Mouse (Mus musculus) embryo, embryonic 10.5 days (tissue): ENCODE data around the gene Fcho1.
"Not testable (repeated sequence)": the region's sequence is repeated elsewhere in the genome, so short reads cannot be mapped to it uniquely, and the experiment has no call there.

Experiments
- DNase-seq: peaks from one replicate; pipeline ENCODE4 v3.0.0-alpha.2; 2015; ENCODE audit warnings: low spot score

The Fcho1 gene

GRCm38 (mm10) chr8:71718252-71718651, 7.3 kb downstream of the Fcho1 start:
- no peak for DNase-seq

DNA sequence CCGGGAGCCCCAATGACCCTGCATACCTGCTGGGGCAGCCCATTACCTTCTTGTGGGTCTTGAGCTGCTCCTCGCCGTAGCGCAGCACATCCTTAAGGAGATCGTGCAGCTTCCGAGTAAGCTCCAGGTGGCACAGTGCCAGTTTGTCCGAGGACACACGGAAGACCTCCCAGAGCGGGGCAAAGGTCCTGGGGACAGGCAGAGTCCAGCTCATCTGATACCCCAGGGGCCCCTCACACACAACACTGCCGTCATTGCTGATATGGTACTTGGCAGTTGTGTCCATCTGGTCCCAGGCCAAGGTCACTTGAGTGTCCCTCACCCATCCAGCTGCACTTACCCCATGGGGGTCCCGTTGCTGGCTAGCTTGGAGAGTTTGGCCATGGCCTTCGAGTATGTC, 8.4 kb downstream of the Fcho1 start:
- no peak for DNase-seq

GRCm38 (mm10) chr8:71716561-71717053, 8.9 kb downstream of the Fcho1 start:
- no peak for DNase-seq

GRCm38 (mm10) chr8:71715531-71715930, 10.0 kb downstream of the Fcho1 start:
- DNase-seq = no peak

- DNase-seq = no peak
Observed at GRCm38 (mm10) chr8:71711574-71711973, 13.9 kb downstream of the Fcho1 start.

- DNase-seq = peak; percentile 91
Observed at GRCm38 (mm10) chr8:71709800-71710446, 15.6 kb downstream of the Fcho1 start.

DNA sequence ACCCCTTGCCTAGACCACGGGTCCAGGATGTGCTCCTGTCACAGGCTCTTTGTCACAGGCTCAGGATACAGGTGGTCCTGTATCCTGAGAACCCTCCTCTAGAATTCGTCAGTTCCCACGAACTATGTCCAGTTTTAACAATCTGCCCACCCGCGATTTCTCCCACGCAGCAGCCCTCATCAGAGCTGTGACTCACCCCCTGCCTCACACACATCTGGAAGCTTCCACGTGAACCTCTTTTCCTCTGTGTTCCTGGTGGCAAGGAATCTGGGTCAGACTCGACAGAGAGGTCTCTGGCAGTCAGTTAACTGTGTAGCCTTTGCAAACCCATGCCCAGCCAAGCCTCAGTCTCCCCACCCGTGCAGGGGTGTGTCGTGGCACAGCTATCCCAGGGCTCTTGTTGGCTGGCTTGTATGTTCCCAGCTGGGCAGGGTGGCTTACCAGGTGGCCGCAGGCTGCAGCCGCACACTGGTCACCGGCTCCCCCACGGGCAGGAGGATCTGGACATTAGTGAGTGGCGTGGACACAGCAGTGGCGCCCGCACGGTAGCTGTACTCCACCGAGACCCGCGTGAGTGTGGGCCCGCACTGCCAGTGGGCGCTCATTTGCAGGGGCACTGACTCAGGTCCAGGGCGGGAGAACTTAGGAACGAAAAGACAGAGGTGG, 16.2 kb downstream of the Fcho1 start:
- no peak for DNase-seq

GRCm38 (mm10) chr8:71707874-71708273, 17.6 kb downstream of the Fcho1 start:
- DNase-seq = peak; percentile 76

- not testable (repeated sequence) for DNase-seq
Observed at GRCm38 (mm10) chr8:71703400-71703799, 22.1 kb downstream of the Fcho1 start.

DNA sequence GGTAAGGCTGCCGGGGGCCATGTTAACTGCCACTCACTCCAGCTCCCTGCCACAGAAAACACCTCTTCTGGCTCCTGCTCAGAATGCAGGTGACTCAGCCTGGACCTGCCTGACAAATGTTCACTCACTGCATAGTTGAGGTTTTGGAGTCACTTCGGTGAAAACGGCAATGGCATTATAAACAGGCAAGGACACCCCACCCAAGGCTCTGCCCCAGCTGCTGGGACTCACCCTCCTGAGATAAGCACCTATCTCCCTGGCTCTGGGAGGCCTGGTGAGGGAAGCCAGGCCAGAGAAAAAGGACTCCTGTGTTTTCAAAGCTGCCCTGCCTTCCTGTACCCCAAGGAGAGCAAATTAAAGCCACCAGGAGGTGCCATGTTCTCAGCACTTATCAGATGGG, 22.6 kb downstream of the Fcho1 start:
- DNase-seq = no peak

GRCm38 (mm10) chr8:71702087-71702432, 23.5 kb downstream of the Fcho1 start:
- no peak for DNase-seq

DNA sequence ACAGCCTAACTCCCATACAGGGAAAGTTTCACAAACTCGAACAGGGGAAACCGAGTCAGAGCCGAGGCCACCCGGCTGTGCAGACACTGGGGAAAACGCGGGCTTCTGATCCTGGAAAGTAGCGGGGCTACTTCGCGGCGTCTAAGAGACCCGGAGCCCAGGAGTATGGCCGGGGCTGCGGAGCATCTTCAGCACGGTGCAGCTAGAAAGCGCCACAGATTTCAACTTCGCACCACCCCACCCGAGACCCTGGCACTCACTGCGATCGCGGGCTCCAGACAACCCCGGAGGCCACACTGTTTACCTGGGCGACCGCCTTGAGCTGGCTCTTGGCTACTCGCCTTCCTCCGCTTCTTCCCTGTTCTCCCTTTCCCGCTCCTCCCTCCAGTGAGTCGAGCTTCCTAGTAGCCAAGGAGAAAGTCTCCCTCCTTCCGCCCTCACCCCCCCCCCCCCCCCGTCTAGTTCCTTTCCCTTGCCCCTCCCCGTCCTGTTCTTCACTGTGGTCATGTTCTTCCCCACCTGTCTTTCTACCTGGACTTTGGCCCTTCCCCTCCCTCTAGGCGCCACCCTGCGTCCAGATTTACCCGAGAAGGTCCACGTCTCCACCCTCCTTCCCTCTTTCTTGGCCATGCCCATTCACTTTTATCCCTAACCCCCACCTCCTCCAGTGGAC, 24.0 kb downstream of the Fcho1 start, which contains the start of gene B3gnt3:
Gene B3gnt3, minus strand, starts transcription at position 376 of the 673 bp plus-strand sequence.
- DNase-seq = no peak

DNA sequence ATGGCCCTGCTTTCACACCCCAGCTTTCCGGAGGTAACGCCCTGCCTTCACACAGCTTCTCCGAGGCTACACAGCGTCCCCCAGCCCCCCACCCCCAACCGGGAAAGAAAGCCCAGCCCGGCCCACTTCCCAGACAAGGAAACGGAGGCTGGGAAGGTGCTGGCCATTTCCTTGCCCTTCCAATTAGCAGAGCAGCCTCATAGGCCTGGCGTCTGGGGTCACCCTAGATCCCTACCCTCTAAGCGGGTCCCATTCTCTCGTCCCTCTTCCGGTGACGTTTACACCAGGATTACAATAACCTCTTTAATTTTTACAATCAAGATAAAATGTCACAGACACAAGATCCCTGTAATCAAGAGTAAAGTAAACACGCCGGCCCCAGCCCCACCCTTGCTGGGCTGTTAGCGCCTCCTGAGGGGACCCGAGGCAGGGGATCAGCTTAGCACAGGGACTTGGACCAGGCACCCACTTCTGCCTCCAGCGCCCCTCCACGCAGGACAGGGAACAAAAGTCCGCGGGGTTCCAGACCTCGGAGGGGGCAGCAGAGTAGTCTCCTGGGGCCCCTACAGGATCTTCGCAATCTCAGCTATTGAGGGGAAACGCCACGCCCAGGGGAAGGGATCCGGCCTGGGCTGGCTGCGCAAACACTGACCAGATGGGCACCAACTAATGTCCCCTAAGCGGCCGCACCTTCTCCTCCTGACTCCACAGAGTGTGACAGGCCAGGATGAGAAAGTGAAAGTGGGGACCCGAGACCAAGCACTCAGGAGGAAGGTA, 24.8 kb downstream of the Fcho1 start:
- DNase-seq = no peak

DNA sequence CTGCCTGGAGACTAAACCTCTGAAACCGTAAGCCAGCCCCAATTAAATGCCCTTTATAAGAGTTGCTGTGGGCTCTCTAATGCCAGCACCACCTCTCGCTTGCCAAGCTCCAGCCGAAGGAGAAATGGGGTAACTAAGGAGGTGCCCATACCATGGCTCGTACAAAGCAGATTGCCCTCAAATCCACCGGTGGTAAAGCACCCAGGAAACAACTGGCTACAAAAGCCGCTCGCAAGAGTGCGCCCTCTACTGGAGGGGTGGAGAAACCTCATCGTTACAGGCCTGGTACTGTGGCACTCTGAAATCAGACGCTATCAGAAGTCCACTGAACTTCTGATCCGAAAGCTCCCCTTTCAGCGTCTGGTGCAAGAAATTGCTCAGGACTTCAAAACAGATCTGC, 30.1 kb downstream of the Fcho1 start:
- DNase-seq = not testable (repeated sequence)

DNA sequence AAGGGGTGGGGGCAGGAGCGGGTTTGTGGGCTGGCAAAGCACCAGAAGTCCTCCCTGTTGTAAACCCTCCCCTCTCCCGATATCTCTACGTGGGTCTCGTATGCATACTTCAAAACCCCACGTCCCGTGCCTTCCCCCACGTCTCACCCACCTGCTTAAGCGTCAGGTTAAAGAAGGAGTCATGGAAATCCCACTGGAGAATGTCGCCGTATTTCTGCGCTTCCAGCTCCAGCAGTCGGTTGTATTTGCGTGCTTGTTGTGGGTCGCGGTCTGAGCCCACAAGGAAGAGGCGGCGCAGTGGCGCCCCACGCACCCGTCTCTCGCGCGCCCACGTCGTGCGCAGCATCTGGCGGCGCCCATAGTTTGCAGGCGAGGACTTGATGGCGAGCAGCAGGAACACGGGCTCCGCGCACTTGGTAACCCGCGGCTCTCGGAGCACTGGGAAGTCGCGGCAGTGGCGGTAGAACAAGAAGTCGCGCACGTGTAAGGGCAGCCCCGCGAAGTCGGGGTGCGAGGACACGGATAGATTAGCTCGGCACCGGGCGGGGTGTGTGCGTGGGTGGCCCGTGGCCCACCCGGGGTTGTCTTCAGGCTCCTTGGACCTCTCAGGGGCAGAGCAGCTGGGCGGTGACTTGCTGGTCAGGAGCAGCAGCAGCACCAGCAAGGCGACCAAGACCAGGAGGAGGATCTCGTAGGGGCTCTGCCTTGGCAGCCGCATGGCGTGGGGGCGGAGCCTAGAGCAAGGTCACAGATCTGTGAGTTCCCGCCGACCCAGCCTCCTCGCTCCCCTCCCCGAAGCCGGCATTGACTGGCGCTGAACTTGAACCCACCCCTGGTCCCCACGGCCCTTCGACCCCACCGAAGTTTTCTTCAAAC, 32.1 kb downstream of the Fcho1 start:
- peak; percentile 36 for DNase-seq

- no peak for DNase-seq
Observed at GRCm38 (mm10) chr8:71692509-71692908, 33.0 kb downstream of the Fcho1 start.

- DNase-seq = no peak
Observed at GRCm38 (mm10) chr8:71689028-71689427, 36.5 kb downstream of the Fcho1 start, which contains the start of gene Insl3. Gene Insl3 (plus strand): TSS chr8:71689214.

DNA sequence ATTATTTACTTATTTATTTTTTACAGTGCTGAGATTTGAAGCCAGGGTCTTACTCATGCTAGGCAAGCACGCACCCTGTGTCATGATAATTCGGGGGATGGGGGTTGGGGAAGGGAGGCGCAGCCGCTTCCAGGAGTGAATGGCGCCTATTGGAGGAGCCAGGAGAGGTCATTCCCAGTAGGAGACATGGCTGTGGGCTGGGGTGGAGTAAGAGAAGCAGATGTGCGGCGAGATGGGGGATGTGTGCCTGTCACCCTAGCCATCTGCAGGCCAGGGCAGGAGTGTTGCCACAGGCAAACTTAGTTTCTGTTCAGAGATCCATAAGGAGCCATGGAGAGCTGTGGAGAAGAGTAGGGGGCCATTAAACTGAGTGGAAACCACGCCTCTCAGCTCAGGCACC, 37.9 kb downstream of the Fcho1 start:
- DNase-seq = no peak

DNA sequence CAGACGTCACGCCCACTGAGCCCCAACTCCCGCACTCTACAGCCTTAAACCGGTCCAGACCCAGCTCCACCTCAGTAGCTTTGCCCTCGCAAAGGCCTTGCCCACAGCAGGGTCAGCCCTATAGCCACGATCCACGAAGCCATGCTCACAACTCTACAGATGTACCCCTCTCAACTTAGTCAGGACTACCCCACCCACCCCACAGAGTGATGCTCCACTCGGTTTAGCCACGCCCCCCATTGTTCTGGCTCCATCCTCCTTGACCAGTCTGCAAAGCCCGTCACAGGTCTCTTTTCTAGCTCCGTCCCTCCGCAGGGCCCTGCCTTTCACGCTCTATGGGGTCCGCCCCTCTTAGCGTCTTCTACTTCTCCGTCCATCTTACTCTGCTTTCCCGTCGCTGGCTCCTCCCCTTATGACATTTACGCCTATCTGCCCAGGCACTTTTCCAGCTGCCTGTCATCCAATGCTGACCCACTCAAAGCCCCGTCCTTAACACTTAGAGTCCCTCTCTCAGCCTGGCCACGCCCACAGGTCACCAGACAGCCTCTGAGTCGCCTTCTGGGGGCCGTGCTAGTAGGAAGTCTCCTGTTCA, 39.3 kb downstream of the Fcho1 start:
- DNase-seq = peak; percentile 65

- DNase-seq = no peak
Observed at GRCm38 (mm10) chr8:71685573-71685972, 39.9 kb downstream of the Fcho1 start.

GRCm38 (mm10) chr8:71684701-71685100, 40.8 kb downstream of the Fcho1 start:
- DNase-seq = no peak
